Mouse (Mus musculus) G1E (cell line): Measurements from ENCODE around the gene Sbk3. TPM values are rescaled to one million over a fixed set of nuclear protein-coding genes. Genes with fewer than 3 reads are reported as not detected.

ENCODE experiments used
- ATAC-seq: 2 replicates; pipeline ENCODE4 v1.8.0; 2016; ENCODE audit warnings: mild to moderate bottlenecking; ENCODE audit not compliant: insufficient number of reproducible peaks, poor library complexity, low FRiP score, severe bottlenecking; ENCODE audit errors: extremely low read depth
- DNase-seq: peaks from one replicate; pipeline ENCODE4 v3.0.0; 2012; ENCODE audit warnings: low spot score
- H3K27me3 ChIP-seq: 2 replicates; pipeline ENCODE4 v1.6.1; 2012; ENCODE audit warnings: mild to moderate bottlenecking, low read length, inconsistent platforms; ENCODE audit not compliant: insufficient read depth
- H3K36me3 ChIP-seq: replicated peaks from 2 replicates; pipeline ENCODE3; 2012; ENCODE audit warnings: mild to moderate bottlenecking, inconsistent platforms
- H3K4me1 ChIP-seq: 2 replicates; pipeline ENCODE4 v1.6.1; 2012; ENCODE audit warnings: low read depth, low read length, inconsistent platforms, mixed read lengths; ENCODE audit not compliant: insufficient read depth
- H3K4me3 ChIP-seq: 2 replicates; pipeline ENCODE4 v1.5.1; 2012; ENCODE audit warnings: low read depth, mild to moderate bottlenecking, inconsistent platforms, low read length, moderate library complexity, mixed read lengths
- H3K9me3 ChIP-seq: replicated peaks from 2 replicates; pipeline ENCODE4 v1.6.1; 2012; ENCODE audit warnings: inconsistent platforms
- CTCF ChIP-seq: IDR thresholded peaks from 2 replicates; pipeline ENCODE4 v1.5.1; 2012; ENCODE audit warnings: low read depth, low read length, inconsistent platforms, mixed read lengths
- GATA1 ChIP-seq: IDR thresholded peaks from 2 replicates; pipeline ENCODE4 v1.6.1; 2012; ENCODE audit warnings: borderline replicate concordance, low read length, inconsistent platforms, mixed read lengths
- GATA2 ChIP-seq: IDR thresholded peaks from 2 replicates; pipeline ENCODE4 v1.6.1; 2012; ENCODE audit warnings: low read depth, low read length, inconsistent platforms, borderline replicate concordance
- POLR2AphosphoS5 ChIP-seq: IDR thresholded peaks from 2 replicates; pipeline ENCODE4 v1.6.1; 2012; ENCODE audit warnings: low read depth, low read length, inconsistent platforms; ENCODE audit not compliant: insufficient replicate concordance
- TAL1 ChIP-seq: conservative IDR thresholded peaks from 2 replicates; pipeline ENCODE4 v1.6.1; 2012; ENCODE audit warnings: low read depth, low read length, inconsistent platforms, mixed read lengths
- polyA plus RNA-seq: library from polyadenylated mRNA; stranded (reverse); fragments of >175 nt; gene quantifications from 2 replicates; pipeline ENCODE4 v1.2.3, GENCODE M21; 2012
- total RNA-seq, 2 experiments: library from RNA; stranded (forward) in 1 of 2; stranded (reverse) in 1 of 2; fragments of 200-1000 nt in 1 of 2; fragments of >200 nt in 1 of 2; fragmentation: Nextera tagmentation in 1 of 2; gene quantifications; 2 replicates each; pipeline ENCODE4 v1.2.3; 2014 to 2017

Gene Sbk3
- total and polyA plus RNA-seq, 3 experiments, result 0.11 TPM; not detected in 2

DNA sequence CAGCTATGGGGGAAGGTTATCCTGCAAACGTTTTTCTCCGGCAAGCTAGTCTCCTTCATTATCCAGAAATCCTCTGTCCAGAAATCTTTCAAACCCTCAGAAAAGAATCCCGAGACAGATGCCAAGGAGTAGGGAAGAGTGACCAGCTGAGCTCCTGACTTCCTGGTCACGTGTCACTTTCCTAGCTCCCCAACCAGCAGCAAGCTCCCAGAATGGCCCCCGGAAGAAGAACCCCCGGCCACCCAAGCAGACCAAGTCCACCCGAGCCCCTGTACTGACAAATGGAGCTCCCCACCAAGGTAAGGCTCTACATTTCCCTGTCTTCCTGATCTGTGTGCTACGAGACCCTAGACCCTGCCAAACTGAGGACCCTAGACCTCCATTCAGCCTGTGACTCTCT, 43.3 kb downstream of the Sbk3 start:
- peaks cover 57% of the 10 kb centered on the region for H3K27me3 ChIP-seq
- no peaks in the 10 kb centered on the region for H3K36me3 ChIP-seq
- TF ChIP-seq GATA2 (no peak), CTCF (no peak), GATA1 (no peak), POLR2AphosphoS5 (no peak), TAL1 (no peak)
- H3K4me1 ChIP-seq, result peaks cover 11% of the 10 kb centered on the region
- H3K4me3 ChIP-seq, result no peak overlapping the region
- H3K9me3 ChIP-seq, result no peaks in the 10 kb centered on the region
- DNase-seq (no peak), ATAC-seq (no peak)

DNA sequence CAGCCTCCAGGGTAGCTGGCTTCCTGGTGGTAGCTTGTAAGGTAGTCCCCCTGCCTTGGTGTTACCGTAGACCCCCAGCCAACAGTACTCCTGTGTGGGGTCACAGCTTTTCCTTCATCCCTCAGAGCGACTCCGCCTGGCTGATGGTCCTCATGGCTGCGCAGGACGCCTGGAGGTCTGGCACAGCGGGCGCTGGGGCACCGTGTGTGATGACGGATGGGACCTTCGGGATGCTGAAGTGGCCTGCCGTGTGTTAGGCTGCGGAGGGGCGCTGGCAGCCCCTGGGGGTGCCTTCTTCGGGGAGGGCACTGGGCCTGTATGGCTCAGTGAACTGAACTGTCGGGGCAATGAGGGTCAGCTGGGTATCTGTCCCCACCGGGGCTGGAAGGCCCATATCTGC, 44.1 kb downstream of the Sbk3 start:
- ATAC-seq (no peak), DNase-seq (no peak)
- no peak overlapping the region for H3K4me3 ChIP-seq
- no peaks in the 10 kb centered on the region for H3K9me3 ChIP-seq
- peaks cover 15% of the 10 kb centered on the region for H3K4me1 ChIP-seq
- no peak for TF ChIP-seq POLR2AphosphoS5
- TF ChIP-seq GATA1, result no peak
- no peak for TF ChIP-seq TAL1
- TF ChIP-seq CTCF, result no peak
- TF ChIP-seq GATA2, result no peak
- H3K27me3 ChIP-seq, result peaks cover 56% of the 10 kb centered on the region
- no peaks in the 10 kb centered on the region for H3K36me3 ChIP-seq

DNA sequence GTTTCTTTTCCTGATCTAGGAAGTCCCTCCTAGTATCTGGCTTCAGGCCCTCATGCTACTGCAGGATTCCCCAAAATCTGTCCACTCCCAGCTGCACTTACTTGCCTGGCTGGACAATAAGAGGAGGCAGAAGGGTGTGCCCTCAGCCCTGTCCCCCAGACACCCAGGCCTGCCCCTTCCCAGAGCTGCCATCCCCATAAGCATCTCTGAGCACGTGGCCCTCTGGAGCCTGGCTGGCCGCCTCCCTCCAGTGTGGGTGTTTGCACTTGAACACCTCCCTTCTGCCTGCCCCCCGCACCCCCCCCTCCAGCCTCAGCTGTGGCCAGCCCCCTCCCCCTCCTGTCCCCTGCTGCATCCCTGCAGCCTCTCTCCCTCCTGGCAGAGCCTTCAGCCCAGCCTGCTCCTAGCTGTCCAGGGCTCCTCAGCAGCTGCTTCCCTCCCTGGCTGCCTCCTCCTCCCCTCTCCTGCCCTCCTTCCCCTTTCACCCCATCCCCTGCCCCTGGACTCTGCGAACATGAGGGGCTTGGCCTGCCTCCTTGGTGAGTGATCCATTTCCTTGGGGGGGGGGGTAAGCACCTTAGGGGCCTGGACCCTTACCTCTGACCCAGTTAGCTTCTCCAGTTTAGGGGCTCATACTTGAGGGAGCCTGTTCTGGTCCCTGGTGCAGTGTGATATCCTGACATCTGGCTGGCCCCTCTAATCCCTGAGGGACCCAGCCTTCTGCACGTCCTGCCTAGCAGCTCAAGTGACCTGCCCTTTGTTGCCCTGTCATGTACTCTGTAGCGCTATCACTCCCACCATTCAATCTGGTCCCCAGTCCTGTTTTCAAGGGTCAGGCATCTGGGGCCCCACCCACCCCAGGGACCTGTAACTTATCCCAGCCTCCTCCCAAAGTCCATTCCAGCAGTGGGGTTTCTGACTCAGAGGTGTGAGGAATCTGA, 45.3 kb downstream of the Sbk3 start, which contains the start of gene Ssc5d:
TSS of gene Ssc5d (plus strand) at position 345 of the 941 bp plus-strand sequence.
- no peaks in the 10 kb centered on the region for H3K9me3 ChIP-seq
- H3K27me3 ChIP-seq, result peaks cover 51% of the 10 kb centered on the region
- TF ChIP-seq GATA1 (no peak), GATA2 (no peak), CTCF (no peak), POLR2AphosphoS5 (no peak), TAL1 (no peak)
- DNase-seq, result no peak
- peaks cover 10% of the 10 kb centered on the region for H3K36me3 ChIP-seq
- ATAC-seq, result no peak
- H3K4me1 ChIP-seq, result peaks cover 21% of the 10 kb centered on the region
- no peak within 1 kb of the TSS for H3K4me3 ChIP-seq

DNA sequence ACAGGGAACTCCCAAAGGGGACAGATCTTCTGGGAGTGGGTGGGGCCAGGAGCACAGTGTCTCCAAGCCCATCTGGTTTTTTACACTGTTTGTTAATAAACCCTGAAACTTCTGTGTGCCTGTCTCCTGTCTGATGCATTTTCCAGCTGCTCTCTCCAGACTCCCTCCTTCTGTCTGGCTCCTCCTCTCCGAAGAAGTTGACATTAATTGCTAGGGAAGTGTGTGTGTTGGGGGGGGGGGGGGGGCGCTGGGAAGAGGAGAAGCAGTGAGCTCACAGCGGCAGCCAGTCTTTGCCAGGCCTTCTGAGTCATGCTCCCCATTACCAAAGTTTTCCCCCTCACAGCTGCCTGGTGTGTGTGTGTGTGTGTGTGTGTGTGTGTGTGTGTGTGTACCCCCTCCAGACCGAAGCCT, 46.1 kb downstream of the Sbk3 start:
- Histone ChIP-seq H3K36me3 (peaks cover 18% of the 10 kb centered on the region), H3K27me3 (peaks cover 46% of the 10 kb centered on the region), H3K4me1 (peaks cover 23% of the 10 kb centered on the region), H3K9me3 (0 out of 2 replicates have a peak, but pooled peaks cover 3% of the 10 kb centered on the region), H3K4me3 (no peak overlapping the region)
- DNase-seq (no peak), ATAC-seq (no peak)
- TF ChIP-seq GATA1, result no peak
- TF ChIP-seq POLR2AphosphoS5, result no peak
- no peak for TF ChIP-seq CTCF
- no peak for TF ChIP-seq TAL1
- TF ChIP-seq GATA2, result no peak

DNA sequence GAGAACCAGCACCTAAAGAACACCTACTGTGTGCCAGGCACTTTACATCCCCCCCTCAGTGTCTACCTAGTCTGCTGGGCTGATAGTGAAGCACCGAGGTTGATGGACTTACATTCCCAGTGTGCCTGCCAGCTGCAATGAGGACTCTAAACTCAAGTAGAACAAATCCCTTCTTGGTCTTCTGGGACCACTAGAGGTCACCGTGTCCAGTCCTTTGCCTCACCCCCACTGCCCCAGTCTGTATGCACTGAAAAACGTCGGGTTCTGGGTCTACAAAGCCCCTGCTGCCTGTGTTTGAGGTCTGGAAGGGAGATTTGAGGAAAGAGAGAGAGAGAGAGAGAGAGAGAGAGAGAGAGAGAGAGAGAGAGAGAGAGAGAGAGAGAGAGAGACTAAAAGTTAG, 46.5 kb downstream of the Sbk3 start:
- ATAC-seq (no peak), DNase-seq (no peak)
- H3K36me3 ChIP-seq, result peaks cover 22% of the 10 kb centered on the region
- peaks cover 6% of the 10 kb centered on the region; the same call in 1 of the 2 replicates for H3K9me3 ChIP-seq
- H3K4me3 ChIP-seq, result no peak overlapping the region
- H3K4me1 ChIP-seq, result peaks cover 27% of the 10 kb centered on the region
- TF ChIP-seq POLR2AphosphoS5 (no peak), GATA2 (no peak), GATA1 (no peak), CTCF (no peak), TAL1 (no peak)
- H3K27me3 ChIP-seq, result peaks cover 43% of the 10 kb centered on the region
